In the genomic region with DNA sequence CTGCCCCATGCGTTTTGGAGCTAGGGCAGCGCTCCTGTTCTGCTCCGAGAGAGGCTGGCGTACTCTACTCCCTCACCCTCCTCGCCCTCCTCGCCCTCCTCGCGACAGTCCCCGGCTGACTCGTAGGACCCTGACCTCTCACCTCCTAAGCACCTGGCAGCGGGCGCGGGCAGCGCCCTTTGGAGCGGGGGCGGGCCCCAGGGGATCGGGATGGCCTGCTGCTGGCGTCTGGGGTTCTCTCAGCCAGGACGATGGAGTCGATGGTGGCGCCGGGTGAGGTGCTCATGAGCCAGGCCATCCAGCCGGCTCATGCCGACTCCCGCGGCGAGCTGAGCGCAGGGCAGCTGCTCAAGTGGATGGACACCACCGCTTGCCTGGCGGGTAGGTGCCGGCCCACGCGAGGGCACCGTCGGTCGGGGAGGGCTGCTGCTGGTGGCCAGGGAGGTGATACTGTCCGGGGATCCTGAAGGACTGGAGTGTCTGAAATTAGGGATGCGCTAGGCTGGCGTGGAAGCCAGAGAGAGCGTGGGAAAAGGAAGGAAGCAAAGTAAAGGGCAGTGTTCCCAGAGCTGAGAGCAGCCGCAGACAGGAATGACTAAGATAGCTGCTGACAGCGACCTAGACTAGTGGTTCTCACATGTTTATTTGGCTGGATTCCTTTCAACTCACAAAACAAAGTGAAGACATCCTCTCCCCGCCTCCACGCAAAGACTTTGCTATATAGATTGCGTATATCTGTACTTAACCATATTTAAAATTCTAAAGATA, we compare ENCODE assay signal across 8 mouse cellular contexts. TPM values are rescaled to one million over a fixed set of nuclear protein-coding genes. Genes with fewer than 3 reads are reported as not detected.
DNase-seq lines count a peak whose midpoint lies in the region; ATAC-seq and TF ChIP-seq lines count a peak whose summit lies in the region.

Gene Acot12 (plus strand): TSS at position 233 of the 768 bp plus-strand sequence.

- peak; percentile 95 for ATAC-seq in liver, postnatal 0 days

- WGBS in liver, postnatal 0 days (ENCODE audit: insufficient replicate concordance), result 10% methylated on average over 45 of the region's 45 CpGs

- H3K4me2 ChIP-seq in liver, postnatal 0 days (ENCODE audit: low read depth, low read length), result peak within 1 kb of the TSS; percentile 60

- DNase-seq in urinary bladder, postnatal 14 days (ENCODE audit: low spot score), result peak; percentile 15
- no peak for DNase-seq in urinary bladder, postnatal 10 days (ENCODE audit: low spot score)
- peak; percentile 68 for DNase-seq in embryo, embryonic 11 days
- peak; percentile 10 to 32 for DNase-seq in heart, adult 9 months (ENCODE audit: low spot score in 2 of 2)
- peak; percentile 84 to 86 for DNase-seq in kidney, adult 8-10 months
- peak; percentile 79 for DNase-seq in liver, postnatal 0 days
- peak; percentile 37 to 49 for DNase-seq in right cerebral cortex, postnatal 10 days (ENCODE audit: low spot score in 2 of 2)
- no peak for DNase-seq in thymus, postnatal 10 days (ENCODE audit: low spot score in 2 of 2)

- peak; percentile 4; the same call in 1 of the 2 replicates for TF ChIP-seq EP300 in liver, postnatal 0 days (IDR thresholded peaks at IDR 0.05; ENCODE audit: low read depth)

- H3K9ac ChIP-seq in liver, postnatal 0 days (replicated peaks), result peak within 1 kb of the TSS; percentile 77

- H3K9me3 ChIP-seq in liver, postnatal 0 days (ENCODE audit: low read length), result no peaks in the 10 kb centered on the region

- H3K36me3 ChIP-seq in liver, postnatal 0 days (replicated peaks; ENCODE audit: insufficient read depth, low read length), result no peaks in the 10 kb centered on the region

- H3K27ac ChIP-seq in liver, postnatal 0 days (ENCODE audit: low read depth), result peak within 1 kb of the TSS; percentile 98

- peaks cover 2% of the 10 kb centered on the region; the same call in 1 of the 2 replicates for H3K4me1 ChIP-seq in liver, postnatal 0 days (ENCODE audit: insufficient read depth)

- no peak for TF ChIP-seq CTCF in liver, postnatal 0 days (IDR thresholded peaks at IDR 0.05; ENCODE audit: low read depth)

- no peaks in the 10 kb centered on the region for H3K27me3 ChIP-seq in liver, postnatal 0 days (ENCODE audit: insufficient read depth, low read length)

- peak within 1 kb of the TSS; percentile 53 for H3K4me3 ChIP-seq in liver, postnatal 0 days (ENCODE audit: low read depth, low read length)

RNA-seq across cellular contexts. Expression of gene Acot12, which starts in this region (rescaled TPM):
- 30.0 TPM in 2 replicates for polyA plus RNA-seq in liver, postnatal 0 days (2015; fragmentation: Nextera tagmentation; extraction: Ambion mirVana)

Comparison
In these comparisons a context has a peak if more than half of its experiments do, and no peak if none do; other contexts are left out.
1. DNase-seq: peak in urinary bladder, postnatal 14 days (single experiment), embryo, embryonic 11 days (single experiment), heart, adult 9 months (2 of 2), kidney, adult 8-10 months (2 of 2), liver, postnatal 0 days (single experiment) and right cerebral cortex, postnatal 10 days (2 of 2); none in urinary bladder, postnatal 10 days (single experiment) and thymus, postnatal 10 days (0 of 2).